Mouse (Mus musculus): ENCODE measurements around the gene Eps15l1. TPM values are rescaled to one million over a fixed set of nuclear protein-coding genes. Genes with fewer than 3 reads are reported as not detected.

The Eps15l1 gene
- total RNA-seq, 2 experiments from 2014 or later: 23.2 to 23.4 TPM

- intact Hi-C loops (cut with DNase I; ENCODE audit: low total_unique reads): loop anchor here (5.0 kb wide), 1 partner anchor 98 kb away; no protein-coding TSS in a partner anchor
- no peak for DNase-seq
Measured at GRCm38 (mm10) chr8:72360162-72360561, 61.1 kb downstream of the Eps15l1 start.

GRCm38 (mm10) chr8:72356593-72356992 is 64.7 kb downstream of the Eps15l1 start:
- intact Hi-C loops (cut with DNase I; ENCODE audit: low total_unique reads): no loop called here
- DNase-seq: no peak

DNA sequence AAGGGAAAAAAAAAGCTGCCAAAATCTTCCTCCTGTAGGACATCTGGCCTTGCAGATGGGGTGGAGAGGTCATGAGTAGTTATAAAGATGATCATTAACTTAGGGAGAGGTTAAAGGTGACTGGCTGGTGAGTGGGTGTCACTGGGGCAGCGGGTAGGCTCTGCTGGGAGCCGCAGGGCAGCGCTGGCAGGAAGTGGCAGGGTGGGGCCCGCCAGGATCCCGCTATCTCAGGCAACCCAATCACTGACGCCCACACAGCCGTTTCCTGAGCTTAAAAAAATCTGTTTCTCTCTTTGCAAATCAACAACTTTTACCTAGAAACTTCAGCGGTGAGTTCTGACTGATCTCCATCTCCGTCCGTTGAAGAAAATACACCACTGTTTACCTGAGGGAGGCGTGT is 67.0 kb downstream of the Eps15l1 start:
- intact Hi-C loops (cut with DNase I; ENCODE audit: low total_unique reads): no loop called here
- DNase-seq: no peak

DNA sequence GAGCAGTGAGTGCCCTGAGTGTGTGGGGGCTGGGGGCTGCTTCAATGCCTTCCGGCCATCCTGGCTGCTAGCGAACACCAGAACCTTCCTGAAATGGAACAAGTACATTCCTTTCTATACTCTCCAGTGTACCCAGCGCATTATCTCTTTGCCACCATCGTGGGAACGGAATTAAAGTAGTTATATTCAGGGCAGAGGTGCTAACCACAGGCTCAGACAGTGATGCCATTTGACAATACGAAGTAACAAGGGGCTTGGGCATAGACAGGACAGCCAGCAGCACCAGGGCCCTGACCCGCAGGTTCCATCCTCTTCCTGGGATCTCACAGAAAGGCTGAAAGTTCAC is 67.6 kb downstream of the Eps15l1 start:
- intact Hi-C loops (cut with DNase I; ENCODE audit: low total_unique reads): no loop called here
- DNase-seq: no peak

GRCm38 (mm10) chr8:72352951-72353699 is 68.1 kb downstream of the Eps15l1 start:
- DNase-seq: no peak
- intact Hi-C loops (cut with DNase I; ENCODE audit: low total_unique reads): no loop called here

DNA sequence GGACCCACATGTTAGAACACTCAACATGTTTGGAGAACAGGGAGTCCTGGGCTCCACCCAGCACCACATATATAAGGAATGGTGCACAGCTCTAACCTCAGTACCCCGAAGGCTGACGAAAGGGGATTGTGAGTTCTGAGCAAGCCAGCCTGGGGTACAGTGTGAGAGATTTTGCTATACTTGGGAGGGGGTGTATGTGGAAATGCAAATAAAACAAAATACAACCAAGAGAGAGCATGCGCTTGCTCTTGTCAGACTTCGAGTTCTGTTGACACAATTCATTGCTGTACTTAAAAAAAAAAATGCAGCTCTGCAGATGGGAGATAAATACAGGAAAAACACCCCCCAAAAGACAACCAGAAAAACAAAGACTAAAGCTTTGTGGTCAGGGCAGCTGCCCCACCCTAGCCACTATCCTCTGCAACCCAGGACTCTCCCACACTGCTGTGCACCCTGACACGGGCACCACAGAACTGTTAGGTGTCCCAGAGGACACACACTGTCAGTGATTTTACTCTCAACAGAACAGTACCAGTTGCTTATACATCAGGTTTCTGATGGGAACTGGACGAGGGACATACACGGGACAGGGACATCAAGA is 69.8 kb downstream of the Eps15l1 start:
- DNase-seq: no peak
- intact Hi-C loops (cut with DNase I; ENCODE audit: low total_unique reads): no loop called here

DNA sequence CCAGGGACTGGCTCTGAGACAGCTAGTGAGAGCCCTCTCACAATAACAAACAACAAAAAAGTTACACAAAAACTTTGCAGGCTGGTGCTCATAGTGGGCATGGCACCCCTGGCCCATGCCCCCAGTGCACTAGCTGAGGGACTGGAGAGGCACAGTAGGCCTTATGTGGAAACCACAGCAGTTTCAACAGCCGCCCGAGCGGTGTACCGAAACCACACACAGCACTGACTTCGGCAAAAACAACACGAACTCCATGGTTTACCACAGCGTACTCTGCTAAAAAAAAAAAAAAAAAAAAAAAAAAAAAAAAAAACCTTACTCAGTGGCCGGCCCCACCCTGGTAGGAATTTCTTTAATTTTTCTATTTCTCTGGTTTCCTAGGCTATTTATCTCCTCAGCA is 70.5 kb downstream of the Eps15l1 start:
- intact Hi-C loops (cut with DNase I; ENCODE audit: low total_unique reads): no loop called here
- DNase-seq: no peak

DNA sequence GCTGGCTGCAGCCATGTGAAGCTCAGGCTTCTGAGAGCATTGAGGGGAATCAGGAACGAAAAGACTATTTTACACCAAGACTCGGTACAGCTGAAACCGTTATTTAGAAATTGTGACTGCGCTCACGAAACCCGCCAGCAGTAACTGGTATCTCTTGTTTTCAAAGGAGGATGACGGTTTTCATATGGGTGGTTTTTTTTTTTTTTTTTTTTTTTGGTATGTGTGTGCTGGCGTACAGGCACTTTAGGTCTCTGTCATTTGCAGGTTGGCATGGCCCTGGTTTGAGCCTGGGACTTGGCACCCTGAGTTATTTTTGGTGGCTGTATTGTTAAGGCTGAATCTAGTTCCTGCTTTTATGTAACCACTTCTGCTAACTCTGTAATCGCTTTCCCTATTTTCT is 71.4 kb downstream of the Eps15l1 start:
- no peak for DNase-seq
- intact Hi-C loops (cut with DNase I; ENCODE audit: low total_unique reads): no loop called here

DNA sequence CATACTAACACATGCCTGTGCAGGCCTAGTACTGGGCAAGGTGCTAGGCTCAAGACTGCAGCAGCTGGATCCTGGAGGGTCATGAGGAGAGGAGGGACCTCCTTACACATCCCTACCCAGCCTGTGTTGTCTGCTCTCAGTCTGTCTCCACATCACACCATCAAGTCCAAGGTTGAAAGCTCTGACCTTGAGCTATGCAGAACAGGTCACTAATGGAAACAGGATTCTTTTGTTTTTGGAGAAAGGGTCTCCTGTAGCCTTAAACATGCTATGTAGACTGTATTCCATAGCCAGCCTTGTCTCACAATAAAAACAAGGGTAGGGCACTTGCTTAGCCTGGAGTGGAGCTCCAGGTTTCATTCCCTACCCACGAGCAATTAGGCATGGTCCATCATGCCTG is 72.3 kb downstream of the Eps15l1 start:
- no peak for DNase-seq
- intact Hi-C loops (cut with DNase I; ENCODE audit: low total_unique reads): no loop called here

GRCm38 (mm10) chr8:72348114-72348513 is 73.1 kb downstream of the Eps15l1 start:
- intact Hi-C loops (cut with DNase I; ENCODE audit: low total_unique reads): no loop called here

DNA sequence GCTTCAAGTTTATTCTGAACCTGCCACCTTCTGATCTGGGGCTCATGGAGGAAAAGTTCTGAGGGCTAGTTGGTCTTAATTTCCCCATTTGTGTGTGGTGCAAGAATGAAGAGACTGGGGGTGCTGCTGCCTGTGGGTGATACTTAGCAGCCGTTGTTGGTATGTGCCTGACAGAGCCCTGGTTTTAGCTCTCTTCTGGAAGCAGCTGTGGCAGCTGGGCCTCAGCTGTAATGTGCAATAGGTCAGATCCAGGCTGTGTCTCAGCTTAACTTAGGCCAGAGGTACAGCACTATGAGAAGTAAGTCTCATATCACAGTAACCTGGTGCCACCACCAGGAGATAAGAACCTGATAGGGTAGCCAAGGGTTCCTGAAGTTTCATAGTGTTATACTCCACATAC is 73.7 kb downstream of the Eps15l1 start:
- intact Hi-C loops (cut with DNase I; ENCODE audit: low total_unique reads): no loop called here
- DNase-seq: no peak

More at GRCm38 (mm10) chr8:72348114-72348513, 73.1 kb downstream of the Eps15l1 start:
- no peak for DNase-seq

DNA sequence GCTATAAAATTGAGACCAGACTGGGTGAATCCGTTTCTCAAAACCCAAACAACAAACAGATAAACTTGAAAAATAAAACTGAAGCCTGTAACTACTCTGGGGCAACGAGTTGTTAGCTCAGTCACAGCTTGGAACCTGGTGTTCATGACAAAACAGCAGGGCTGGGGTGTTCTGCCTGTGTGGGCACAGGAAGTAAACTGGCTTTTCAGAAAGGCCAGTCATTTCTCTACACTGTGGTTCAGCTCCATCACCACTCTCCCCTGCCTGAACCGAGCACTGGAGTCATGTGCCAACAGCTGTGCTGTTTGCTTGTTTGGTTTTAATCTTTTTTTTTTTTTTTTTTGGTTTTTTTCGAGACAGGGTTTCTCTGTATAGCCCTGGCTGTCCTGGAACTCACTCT is 77.5 kb downstream of the Eps15l1 start:
- intact Hi-C loops (cut with DNase I; ENCODE audit: low total_unique reads): no loop called here
- DNase-seq: no peak

DNA sequence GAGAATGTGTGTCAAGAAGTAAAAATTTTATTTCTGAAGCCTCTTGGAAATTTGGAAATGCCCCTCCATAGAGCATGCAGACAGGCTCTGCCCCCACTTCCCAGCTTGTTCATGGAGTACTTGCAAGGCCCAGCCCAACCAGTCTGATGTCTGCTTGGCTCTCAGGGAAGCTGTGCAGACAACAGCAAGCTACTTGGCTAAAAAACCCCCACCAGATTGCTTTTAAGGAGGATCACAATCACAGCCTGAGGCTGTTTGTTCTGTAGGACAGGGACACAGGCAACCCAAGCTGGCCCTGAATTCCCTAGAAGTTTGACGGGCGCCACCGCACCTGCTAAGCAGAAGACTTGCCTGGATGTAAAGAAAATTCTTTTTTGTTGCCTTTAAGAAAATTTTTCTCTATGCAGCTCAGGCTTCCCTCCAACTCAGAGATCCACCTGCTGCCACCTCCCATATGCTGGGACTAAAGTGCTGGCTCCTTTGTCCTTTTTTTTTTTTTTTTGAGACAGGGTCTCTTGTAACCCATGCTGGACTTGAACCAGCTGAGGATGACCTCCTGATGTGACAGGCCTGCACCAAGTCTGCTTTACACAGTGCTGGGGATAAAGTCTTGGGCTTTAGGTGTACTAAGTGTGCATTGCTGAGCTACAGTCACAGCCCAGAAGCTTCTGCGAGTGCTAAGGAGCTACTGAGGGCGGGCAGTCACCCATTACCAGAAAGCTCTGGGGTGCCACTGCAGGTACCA is 78.5 kb downstream of the Eps15l1 start:
- DNase-seq: no peak
- intact Hi-C loops (cut with DNase I; ENCODE audit: low total_unique reads): no loop called here

- intact Hi-C loops (cut with DNase I; ENCODE audit: low total_unique reads): no loop called here
- no peak for DNase-seq
Measured at GRCm38 (mm10) chr8:72337034-72337433, 84.2 kb downstream of the Eps15l1 start.

DNA sequence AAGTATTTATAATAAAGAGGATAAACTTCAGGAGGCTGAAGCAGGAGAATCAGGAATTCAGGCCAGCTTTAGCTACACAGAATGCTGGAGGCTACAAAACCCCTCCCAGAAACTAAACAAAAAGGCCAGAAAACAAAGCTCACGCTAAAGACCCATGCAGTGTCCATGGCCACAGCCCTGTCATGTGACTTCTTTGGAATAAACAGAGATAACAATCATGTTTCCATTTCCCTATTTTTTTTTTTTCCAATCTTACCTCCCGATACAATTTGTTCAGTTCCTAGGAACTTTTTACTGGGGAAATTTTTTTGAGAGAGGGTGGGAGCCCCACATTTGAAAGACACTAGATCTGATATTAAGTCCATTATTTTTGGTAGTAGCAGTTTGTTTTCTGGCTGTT is 85.0 kb downstream of the Eps15l1 start:
- DNase-seq: no peak
- intact Hi-C loops (cut with DNase I; ENCODE audit: low total_unique reads): no loop called here

GRCm38 (mm10) chr8:72334144-72334641 is 87.1 kb downstream of the Eps15l1 start:
- DNase-seq: no peak
- intact Hi-C loops (cut with DNase I; ENCODE audit: low total_unique reads): no loop called here

DNA sequence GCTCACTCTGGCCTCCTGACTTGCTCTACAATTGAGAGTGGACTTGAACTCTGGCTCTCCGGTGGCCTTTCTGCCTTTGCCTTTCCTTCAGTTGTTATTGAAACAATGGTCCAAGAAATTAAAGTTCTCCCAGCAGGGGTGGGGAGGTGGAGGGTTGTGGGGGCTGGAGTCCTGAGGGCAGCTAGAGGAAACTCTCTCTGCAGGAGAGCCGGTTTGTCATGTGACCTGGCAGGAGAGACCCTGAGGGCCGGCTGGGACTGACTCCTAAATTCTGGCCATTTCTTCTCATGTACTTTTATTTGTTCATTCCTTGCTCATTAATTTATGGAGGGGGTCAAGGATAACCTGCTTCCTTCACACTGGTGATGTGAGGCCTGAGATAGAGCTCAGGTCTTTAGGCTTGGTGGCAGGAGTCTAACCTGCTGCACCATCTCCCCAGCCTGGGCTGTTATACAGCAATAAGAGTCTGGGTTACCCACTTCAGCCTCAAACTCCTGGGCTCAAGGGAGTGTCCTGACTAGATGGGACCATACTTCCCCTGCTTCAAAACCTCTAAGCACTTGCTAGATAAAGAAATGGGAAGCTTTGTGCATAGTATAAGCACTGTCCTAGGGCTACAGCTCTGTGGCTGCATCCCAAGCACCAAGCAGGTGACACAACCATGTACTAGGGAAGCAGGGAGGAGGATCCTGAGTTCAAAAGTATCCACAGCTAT is 87.7 kb downstream of the Eps15l1 start:
- intact Hi-C loops (cut with DNase I; ENCODE audit: low total_unique reads): no loop called here

GRCm38 (mm10) chr8:72331631-72332030 is 89.6 kb downstream of the Eps15l1 start:
- no peak for DNase-seq
- intact Hi-C loops (cut with DNase I; ENCODE audit: low total_unique reads): no loop called here

More for the DNA sequence above, 87.7 kb downstream of the Eps15l1 start:
- DNase-seq: no peak

- intact Hi-C loops (cut with DNase I; ENCODE audit: low total_unique reads): no loop called here
- no peak for DNase-seq
Measured at GRCm38 (mm10) chr8:72330806-72331516, 90.3 kb downstream of the Eps15l1 start.

All from gastrocnemius, postnatal 14 days (tissue).